Mouse (Mus musculus): ENCODE data around the gene Zfand6.

The Zfand6 gene

DNA sequence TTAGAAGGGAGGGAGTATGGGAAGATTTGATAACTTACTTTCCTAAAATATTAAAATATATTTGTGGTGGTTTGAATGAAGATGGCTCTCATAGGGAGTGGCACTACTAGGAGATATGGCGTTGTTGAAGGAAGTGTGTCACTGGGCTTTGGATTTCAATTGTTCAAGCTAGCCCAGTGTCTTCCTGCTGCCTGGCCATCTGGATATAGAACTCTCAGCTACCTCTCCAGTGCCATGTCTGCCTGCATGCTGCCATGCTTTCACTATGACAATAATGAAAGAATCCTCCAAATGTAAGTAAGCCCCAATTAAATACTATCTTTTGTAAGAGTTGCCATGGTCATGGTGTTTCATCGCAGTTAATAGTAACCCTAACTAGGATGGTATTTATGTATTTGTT is 40.7 kb downstream of the Zfand6 start:
- DNase-seq = no peak

DNA sequence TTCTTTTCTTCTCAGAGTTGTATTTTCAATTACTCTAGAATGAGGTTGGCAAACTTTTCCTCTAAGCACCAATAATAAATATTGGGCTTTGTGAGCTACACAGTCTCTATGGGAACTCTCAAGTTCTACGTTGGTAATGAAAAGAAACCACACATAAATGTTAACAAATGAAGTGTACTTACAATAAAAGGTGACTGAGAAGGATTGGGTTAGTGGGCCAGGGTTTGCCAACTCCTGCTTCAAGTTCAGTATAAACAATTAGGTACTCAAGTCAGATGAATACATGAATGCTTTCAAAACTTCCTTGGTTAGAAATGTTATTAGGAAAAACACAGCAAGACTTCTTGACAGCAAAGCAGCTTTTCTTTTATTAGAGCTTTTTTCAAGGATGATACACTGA is 43.5 kb downstream of the Zfand6 start:
- DNase-seq = no peak

- no peak for DNase-seq
Measured at GRCm38 (mm10) chr7:84643270-84643998, 46.3 kb downstream of the Zfand6 start.

GRCm38 (mm10) chr7:84642159-84642928 is 47.4 kb downstream of the Zfand6 start:
- DNase-seq = no peak

- no peak for DNase-seq
Measured at GRCm38 (mm10) chr7:84636939-84637338, 52.8 kb downstream of the Zfand6 start.

DNA sequence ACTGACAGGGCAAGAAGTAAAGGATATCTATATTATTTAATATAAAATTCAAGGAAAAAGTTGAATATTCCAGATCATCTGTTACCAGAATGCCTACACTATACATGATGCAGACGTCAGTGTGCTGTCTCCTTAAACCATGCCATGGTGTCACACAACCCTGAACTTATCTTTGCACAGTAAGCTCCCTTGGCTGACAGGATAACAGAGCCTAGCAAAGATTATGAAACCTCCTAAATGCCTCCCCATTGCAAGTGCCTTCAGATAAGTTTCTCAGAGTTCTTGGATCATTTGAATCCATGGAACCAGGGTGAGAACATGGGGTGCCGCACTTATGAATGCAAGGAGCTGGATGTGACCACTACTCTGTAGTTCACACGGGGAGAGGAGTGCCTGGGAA is 57.9 kb downstream of the Zfand6 start:
- no peak for DNase-seq

- no peak for DNase-seq
Measured at GRCm38 (mm10) chr7:84623718-84624117, 66.0 kb downstream of the Zfand6 start.

DNA sequence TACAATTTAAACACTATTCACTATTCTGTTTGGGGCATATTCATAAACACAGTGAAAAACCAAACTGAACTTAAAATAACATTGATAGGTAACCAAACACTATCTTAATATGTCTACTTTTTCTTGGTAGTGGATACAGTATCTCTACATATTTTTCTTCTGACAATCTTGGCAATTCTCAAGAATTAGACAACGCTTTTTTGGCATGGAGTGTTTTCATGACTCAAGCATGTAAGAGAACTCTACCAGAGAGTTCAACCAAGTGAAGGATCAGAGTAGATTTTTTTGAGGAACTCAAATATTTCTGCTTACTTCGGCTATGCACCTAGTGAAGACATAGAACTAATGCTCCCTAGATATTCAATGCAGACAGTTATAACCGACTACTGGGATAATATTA is 68.8 kb downstream of the Zfand6 start:
- DNase-seq = no peak

DNA sequence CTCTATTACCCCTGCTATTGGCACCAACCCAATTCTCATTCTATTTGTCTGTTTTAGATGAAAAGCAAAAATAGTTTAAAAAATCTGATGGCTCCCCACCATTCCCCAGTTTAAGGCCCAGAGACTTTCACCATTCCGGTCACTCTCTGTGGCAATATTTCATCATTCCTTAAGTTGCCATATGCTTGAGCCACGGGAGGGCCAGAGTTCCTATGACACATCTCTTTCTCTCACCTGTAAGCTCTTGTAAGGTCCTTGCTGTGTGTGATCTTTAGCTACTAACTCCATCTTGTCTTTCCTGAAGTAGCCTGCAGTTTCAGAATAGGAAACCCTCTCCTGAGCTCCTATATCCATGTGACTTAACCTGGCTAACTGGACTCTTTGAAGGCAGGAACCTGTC is 70.8 kb downstream of the Zfand6 start:
- no peak for DNase-seq

DNA sequence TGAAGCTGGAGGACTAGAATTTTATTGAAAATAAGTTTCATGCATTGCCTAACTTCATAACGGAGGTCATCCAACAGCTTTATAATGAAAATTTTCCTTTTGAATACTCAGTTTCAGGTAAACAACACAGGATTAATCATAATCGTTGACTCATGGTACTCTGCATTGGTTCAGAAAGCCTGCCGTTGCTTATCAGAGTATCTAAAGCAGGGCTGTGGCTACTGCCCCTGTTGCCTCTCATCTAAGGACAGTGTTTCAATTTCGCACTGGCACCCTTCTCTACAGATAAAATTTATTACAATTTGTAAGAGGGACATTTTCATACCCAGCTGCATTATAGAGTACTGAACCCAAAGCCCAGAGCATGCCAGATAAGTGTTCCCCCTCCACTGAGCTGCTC is 77.3 kb downstream of the Zfand6 start:
- DNase-seq = no peak

GRCm38 (mm10) chr7:84611609-84612008 is 78.2 kb downstream of the Zfand6 start:
- no peak for DNase-seq

DNA sequence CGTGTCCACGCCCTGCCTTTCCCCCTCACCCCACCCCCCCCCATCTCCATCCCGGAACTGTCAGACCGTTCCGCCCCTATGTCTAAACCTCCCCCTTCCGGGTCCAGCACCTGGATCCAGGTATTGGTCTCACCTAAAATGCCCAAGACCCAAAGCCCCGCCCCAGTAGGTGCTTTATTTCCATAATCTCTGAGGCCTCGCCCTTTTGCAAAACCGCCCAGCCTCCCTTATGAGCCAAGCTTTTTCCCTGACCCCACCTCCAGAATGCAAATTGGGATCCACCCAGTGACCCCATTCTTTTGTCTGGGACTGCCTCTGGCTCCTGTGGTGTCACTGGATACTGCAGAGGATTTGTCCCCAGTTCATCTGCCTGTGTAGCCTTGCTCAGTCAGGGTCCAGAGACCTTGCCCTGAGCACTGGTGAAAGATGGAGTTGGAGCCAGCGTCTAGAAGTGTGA is 83.4 kb downstream of the Zfand6 start, which contains the start of gene Fah:
TSS of gene Fah (minus strand) at position 430 of the 457 bp plus-strand sequence.
- peak; percentile 11 for DNase-seq

DNA sequence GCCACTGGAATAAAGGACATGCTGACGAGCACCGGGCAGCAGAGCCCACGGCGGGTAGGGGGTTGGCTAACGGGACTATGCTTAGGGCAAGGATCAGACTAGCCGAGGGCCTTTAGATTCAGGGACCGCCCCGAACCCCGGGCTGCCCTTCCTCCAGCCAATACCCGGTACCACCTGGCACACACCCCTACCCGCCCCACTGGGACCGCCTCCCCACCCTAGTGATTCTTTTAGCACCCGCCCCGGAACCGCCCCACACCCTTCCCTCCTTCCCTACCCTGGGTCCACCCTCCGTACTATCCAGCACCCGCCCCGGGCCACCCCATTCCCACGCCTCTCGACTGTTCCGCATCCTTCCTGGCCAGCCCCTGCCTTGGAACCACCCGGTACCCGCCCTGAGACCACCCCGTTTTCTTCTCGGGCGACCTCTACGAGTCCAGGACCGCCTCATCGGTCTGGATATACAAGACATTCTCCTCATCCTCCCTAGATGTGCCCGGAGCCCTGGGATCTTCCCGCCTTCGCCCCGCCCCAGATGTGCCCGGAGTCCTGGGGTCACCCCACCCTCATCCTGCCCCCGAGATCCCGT is 84.0 kb downstream of the Zfand6 start:
- peak; percentile 58 for DNase-seq

DNA sequence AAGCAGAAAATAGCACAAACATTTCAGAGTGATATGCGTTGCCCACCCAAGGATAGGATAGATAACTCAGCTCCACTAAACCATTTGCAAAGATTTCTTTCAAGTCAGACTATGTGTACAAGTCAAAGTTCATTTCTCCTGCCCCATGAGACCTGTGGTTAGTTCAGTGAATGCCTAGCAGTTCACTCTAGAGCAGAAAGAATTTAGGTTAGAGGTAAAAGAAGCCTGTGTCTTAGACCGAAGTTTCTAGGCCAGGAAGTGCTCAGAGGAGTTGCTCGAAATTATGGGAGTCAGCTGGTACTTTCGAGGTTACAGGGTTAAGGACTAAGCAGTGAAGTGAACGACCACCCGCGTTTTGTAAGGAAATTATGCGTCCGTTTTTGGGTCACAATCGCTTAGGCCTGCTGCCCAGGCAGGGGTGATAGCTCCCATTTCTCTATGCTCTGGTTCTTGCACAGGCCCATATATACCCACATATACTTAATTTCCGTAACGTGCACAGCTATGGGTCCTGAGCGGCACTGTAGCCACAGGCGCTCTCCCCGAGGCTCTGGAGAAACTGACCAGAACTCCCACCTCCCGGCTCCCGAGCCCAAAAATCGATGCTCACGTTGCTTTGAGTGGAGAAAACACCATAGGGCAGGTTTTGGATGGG is 84.6 kb downstream of the Zfand6 start:
- DNase-seq = no peak

- no peak for DNase-seq
Measured at GRCm38 (mm10) chr7:84604501-84604900, 85.3 kb downstream of the Zfand6 start.

DNA sequence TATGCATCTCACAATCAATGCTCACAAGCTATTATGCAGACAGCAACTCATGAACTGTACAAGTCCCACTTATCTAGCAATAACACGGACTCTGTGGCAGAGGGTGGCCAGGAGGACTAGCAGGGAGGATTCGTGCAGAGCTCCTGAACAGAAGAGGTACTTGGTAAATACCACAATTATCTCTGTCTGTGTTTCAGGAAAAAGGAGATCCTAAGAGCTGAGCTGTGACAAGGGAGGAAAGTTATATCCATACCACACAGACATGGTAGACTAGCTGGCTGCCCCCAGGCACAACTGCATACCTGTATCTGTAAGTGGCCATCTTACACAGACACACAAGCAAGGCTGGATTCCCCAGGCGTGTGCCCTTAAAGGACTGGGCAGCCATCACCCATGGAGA is 88.4 kb downstream of the Zfand6 start:
- DNase-seq = no peak

DNA sequence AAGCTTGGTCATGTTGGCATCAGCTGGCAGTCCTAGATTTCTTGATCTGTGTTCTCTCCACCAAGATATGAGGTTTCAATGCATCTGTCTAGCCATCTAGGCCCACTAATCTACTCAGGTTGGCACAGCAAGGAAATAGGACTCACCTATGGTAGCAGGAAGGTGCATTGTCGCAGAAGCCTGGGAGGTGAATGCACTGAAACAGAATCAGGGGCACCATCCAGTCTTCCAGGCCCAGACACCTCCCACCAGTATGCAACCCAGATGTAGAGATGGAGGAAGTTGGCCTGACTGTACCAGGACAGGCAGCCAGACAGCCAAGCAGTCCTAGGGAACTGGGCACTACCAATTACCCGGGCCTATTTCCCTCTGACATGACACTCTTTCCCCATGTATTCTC is 89.1 kb downstream of the Zfand6 start:
- no peak for DNase-seq

DNA sequence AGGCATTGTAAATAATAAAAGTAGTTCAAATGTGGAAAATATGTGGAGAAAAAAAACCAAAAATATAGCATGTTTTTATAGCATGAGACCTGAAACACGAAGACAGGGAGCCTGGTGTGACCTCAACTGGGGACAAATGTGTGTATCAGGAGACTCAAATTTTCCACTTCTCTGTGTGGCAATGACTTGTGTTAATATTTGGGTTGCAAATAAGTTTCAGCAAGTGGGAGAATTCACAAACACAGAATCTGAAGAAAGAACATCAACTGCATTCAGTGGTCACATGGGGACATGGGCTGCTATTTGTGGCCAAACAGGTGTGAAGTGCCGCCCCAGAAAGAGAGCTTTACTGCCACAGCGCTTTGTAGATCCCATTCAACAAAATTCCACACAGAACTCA is 93.1 kb downstream of the Zfand6 start:
- DNase-seq = no peak

DNA sequence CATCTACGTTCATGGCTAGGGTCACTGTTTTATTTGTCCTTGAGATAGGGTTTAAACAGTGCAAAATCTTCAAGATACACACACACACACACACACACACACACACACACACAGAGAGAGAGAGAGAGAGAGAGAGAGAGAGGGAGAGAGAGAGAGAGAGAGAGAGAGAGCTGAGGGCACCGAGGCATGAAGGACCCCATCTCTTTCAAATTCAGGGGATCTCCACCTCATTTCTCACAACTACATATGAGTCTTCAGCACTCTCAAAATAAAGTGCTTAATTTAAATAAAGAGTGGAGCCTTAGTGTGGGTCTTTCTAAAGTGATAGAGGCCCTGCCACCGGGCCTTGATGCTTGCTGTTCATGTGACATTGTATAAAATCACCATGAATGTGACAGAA is 93.8 kb downstream of the Zfand6 start:
- no peak for DNase-seq

GRCm38 (mm10) chr7:84594917-84595303 is 94.8 kb downstream of the Zfand6 start:
- DNase-seq = no peak

DNA sequence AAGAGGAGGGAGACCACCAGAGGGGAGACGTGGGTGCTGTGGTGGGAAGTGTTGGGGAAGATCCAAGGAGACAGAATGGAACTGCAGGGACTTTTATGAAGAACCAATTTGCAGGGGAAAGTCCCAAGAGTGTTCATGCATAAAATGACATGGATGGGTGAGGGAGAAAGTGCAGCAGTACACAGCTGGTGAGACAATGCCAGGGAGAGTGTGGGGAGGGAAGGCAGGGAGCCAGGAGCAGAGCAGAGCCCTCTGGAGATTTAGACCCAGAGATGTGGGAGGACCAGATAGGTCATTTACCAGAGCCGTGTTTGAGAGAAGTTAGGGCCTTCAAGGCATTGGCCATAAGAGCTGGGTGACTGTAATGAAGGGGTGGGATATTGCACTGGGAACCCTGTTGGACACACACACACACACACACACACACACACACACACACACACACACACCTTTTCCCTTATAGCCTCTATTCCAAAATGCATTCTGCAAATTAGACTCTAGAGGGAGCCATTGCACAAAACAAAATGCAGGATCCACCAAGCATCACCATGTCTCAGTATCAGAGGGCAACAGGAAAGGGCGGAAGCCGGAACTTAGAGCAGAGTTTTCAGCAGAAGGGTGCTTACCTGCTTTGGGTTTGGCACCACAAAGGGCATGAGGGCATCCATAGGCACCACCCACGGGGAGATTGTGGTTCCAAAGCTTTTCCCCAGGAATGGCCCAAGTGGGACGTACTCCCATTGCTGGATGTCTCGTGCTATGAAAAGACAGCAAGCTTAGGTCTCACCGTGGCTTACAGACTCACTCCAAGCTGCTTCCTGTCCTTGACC is 95.5 kb downstream of the Zfand6 start:
- DNase-seq = peak; percentile 35

GRCm38 (mm10) chr7:84591347-84591746 is 98.4 kb downstream of the Zfand6 start:
- no peak for DNase-seq

DNA sequence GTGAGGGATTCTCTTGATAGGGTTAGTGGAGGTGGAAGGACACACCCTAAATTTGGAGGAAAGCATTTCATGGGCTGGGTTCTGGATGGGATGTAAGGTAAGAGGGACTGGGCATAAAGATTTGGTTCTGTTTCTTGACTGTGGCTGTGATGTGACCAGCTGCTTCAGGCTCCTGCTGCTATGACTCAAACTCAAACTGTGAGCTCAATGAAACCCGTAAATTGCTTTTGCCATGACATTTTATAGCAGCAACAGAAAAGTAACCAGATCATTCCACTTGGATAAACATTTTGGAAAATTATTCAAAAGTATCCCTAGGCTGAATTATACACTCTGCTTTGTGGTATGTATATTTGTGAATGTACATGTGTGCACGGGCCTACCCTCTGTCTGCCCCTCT is 99.1 kb downstream of the Zfand6 start:
- DNase-seq = no peak

All from thymus, postnatal 4 days (tissue).